Mouse (Mus musculus) mature B cell (primary cell): ENCODE data around the gene Hspa1a.
"Not testable (repeated sequence)": the region's sequence is repeated elsewhere in the genome, so short reads cannot be mapped to it uniquely, and the experiment has no call there.

Source experiments
- in situ Hi-C: fragments of 300-500 bp; cut with MboI; formaldehyde crosslinking; loops from 2 replicates; pipeline ENCODE4 v1.14.3; 2019

Hspa1a gene

GRCm38 (mm10) chr17:34948721-34949552 lies 23.0 kb downstream of the Hspa1a start:
- in situ Hi-C loops: not testable (repeated sequence)

DNA sequence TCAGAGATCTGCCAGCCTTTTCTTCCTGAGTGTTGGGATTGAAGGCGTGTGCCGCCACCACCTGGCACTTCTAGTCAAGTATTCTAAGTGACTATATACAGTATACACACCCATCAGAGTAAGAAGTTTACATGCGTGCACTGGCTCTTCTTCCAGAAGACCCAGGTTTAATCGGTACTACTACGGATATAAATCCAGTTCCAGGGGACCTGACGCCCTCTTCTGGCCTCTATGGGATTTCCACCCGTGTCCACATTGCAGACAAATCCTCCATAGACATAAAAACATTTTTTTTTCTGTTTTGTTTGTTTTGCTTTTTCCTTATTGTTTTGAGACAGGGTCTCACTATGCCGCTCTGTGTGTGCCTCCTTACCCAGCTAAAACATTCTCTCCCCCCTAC lies 24.4 kb downstream of the Hspa1a start:
- in situ Hi-C loops: no loop called here

- in situ Hi-C loops: no loop called here
Measured at GRCm38 (mm10) chr17:34946486-34947140, 25.3 kb downstream of the Hspa1a start.

- in situ Hi-C loops: no loop called here
Measured at GRCm38 (mm10) chr17:34944362-34944761, 27.6 kb downstream of the Hspa1a start.

GRCm38 (mm10) chr17:34943128-34943815 lies 28.7 kb downstream of the Hspa1a start:
- in situ Hi-C loops: no loop called here

DNA sequence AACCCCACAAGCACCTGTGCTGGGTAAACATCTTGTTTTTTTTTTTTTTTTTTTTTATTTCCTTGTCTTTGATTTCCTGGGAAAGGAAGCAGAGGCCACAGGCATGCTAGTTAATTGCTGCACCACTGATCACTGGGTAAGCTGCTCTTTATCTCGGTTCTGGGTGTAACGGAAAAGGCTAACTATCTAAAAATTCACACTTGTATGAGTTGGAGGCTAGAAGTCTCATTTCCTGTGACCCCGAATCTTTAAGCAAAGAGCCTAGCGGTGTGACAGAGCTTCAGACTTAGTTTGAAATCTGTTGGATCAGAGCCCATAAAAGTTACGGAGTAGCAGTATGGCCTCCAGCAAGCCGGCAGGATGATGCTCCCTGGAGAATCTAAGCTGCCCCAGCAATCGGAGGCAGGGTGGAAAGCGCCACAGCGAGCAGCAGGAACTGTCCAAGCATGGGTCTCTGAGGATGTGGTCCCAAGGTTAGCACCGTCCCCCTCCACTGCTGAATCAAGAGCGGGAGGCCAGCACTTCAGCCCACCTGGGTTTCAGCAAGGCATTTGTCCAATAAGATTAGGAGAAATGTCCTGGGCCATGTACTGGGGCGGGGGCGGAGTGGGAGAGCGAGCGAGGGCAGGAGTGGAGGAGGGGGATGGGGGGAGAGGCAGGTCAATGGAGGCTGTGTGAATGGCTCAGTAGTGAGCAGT lies 30.5 kb downstream of the Hspa1a start:
- in situ Hi-C loops: no loop called here

- in situ Hi-C loops: no loop called here
Measured at GRCm38 (mm10) chr17:34937960-34938505, 33.9 kb downstream of the Hspa1a start.

DNA sequence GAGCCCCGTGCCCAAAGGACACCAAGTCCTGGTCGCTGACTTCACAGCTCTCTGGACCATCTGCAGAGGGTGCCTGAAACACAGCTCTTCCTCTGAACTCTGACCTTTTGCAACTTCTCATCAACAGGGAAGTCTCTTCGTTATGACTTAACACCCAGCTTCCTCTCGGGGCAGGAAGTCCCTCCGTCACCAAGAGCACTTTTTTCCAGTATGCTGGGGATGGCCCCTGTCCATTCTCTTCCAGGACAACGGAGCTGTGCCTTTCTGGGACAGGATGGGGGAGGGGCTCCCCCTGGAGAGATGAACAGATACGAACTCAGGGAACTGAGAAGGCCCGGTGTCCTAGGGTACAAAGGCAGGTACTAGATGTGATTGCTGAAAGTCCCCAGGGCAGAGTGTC lies 37.1 kb downstream of the Hspa1a start:
- in situ Hi-C loops: no loop called here

DNA sequence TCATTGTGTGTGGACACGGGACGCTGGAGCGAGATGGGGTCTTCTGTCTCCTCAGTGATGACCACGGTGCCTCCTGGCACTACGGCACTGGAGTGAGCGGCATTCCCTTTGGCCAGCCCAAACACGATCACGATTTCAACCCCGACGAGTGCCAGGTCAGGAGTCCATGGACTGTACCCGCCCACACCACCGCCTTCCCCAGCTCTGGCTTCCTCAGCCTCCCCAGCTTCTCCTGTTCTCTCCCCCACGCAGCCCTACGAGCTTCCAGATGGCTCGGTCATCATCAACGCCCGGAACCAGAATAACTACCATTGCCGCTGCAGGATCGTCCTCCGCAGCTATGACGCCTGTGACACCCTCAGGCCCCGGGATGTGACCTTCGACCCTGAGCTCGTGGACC lies 37.9 kb downstream of the Hspa1a start:
- in situ Hi-C loops: no loop called here

DNA sequence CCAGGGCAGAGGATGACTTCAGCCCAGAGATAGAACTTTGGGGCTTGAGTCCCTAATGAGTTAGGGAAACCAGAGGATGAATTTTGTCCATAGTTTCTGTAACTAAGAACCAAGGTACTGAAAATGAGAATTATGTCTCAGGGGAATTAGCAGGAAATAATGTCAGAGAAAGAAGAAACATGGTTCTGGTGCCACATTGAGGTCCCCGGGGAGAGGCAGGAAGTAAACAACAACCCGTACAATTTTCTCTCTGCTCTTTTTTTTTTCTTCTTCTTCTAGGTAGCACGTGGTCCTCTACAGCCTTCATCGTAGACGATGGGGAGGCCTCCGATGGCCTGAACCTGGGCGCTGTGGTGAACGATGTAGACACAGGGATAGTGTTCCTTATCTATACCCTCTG lies 39.7 kb downstream of the Hspa1a start:
- in situ Hi-C loops: no loop called here

- in situ Hi-C loops: no loop called here
Measured at GRCm38 (mm10) chr17:34931735-34932098, 40.2 kb downstream of the Hspa1a start.

DNA sequence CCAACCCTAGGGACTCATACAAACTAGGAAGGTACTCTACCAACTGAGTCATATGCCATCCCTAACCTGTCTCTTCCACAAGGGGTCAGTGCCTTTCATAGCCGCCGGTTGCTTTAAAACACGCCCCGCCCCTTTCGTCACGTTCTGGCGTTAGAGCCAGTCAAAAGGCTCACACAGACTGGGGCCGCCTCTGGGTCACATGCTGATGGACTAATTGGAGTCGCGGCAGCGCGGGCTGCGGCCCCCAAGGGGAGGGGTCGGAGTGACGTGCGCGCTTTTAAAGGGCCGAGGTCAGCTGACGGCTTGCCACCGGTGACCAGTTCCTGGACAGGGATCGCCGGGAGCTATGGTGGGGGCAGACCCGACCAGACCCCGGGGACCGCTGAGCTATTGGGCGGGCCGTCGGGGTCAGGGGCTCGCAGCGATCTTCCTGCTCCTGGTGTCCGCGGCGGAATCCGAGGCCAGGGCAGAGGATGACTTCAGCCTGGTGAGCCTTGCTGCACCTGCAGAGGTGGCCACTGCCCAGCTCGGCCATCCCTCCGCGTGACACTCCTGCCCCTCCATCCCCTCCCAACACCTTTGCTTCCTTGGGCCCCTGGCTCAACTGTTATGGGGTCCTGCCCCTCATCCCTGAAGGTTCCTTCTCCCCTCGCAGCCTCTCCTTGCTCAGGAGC lies 40.8 kb downstream of the Hspa1a start, which contains the start of gene Neu1:
TSS of gene Neu1 (plus strand) at position 193 of the 674 bp plus-strand sequence.
- in situ Hi-C loops: no loop called here

DNA sequence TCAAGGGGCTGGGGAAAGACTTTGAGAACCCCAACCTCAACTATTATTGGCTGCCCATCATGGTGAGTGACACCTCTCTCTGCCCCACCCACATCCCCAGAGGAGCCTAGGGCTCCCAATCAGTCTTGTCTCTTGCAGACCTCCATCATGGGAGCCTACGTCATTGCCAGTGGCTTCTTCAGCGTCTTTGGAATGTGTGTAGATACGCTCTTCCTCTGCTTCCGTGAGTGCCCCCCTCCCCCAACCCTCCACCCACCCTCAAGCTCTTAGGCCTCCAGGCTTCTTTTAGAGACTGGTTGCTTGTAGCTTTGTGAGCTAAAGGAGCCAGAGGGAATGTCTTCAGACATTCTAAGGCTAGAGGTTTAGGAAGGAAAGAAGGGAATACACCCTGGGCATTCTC lies 43.1 kb downstream of the Hspa1a start:
- in situ Hi-C loops: no loop called here

- in situ Hi-C loops: no loop called here
Measured at GRCm38 (mm10) chr17:34927306-34928019, 44.5 kb downstream of the Hspa1a start.

DNA sequence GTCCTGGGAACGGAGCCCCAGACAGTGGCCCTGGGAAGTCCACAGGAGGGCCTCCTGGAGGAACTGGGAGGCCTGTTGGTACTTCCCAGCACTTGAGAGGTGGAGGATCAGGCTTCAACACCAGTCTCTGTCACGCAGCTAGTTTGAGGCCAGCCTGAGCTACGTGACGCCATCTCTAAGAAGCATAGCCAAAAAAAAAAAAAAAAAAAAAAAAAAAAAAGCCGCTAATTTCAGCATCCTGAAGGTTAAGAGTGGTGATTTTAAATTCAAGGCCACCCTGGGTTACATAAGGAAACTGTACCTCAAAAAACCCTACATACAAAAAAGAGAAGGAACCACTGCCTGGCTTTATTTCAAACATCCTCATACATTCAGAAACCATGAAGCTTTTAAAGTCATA lies 47.7 kb downstream of the Hspa1a start:
- in situ Hi-C loops: no loop called here

DNA sequence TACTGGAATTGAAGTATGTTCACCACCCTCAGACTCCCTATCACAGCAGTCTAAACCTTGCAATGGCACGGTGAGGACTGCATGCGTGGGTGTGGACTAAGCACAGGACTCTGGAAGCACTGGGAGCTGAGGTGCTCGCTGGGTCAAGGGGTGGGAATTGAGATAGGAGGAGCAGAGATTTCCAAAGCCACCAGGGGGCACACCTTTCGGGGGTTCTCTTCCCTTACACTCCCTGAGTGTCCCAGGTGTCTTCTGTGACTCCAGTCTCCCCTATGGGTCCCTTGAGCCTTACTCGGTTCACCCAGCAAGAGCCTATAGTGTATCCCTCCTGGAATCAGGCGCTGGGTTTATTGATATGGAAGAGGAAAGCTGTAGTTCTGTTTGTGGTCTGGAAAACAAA lies 49.0 kb downstream of the Hspa1a start:
- in situ Hi-C loops: no loop called here
